Mouse (Mus musculus): ENCODE data around the gene Tmem56. TPM values are rescaled to one million over a fixed set of nuclear protein-coding genes. Genes with fewer than 3 reads are reported as not detected.

Gene Tmem56
- polyA plus RNA-seq, 1 experiment from 2014 or later, result 2.3 TPM

GRCm38 (mm10) chr3:121309896-121310714 is 27.2 kb upstream of the Tmem56 start:
- WGBS, result 89% methylated on average over 16 of the region's 16 CpGs
- Histone ChIP-seq H3K36me3 (0 out of 2 replicates have a peak, but pooled peaks cover 9% of the 10 kb centered on the region), H3K27me3 (replicated peaks) (no peaks in the 10 kb centered on the region), H3K9ac (no peak overlapping the region), H3K4me1 (replicated peaks) (peaks cover 4% of the 10 kb centered on the region; the same call in 1 of the 2 replicates), H3K4me3 (no peak overlapping the region), H3K9me3 (replicated peaks) (no peaks in the 10 kb centered on the region), H3K27ac (ENCODE audit: poor library complexity, severe bottlenecking) (no peak overlapping the region), H3K4me2 (no peak overlapping the region)
- ATAC-seq (ENCODE audit: insufficient number of reproducible peaks, low FRiP score), result no peak

GRCm38 (mm10) chr3:121309429-121309828 is 26.5 kb upstream of the Tmem56 start:
- Histone ChIP-seq H3K36me3 (0 out of 2 replicates have a peak, but pooled peaks cover 5% of the 10 kb centered on the region), H3K27me3 (replicated peaks) (no peaks in the 10 kb centered on the region), H3K4me2 (no peak overlapping the region), H3K4me1 (replicated peaks) (peaks cover 4% of the 10 kb centered on the region; the same call in 1 of the 2 replicates), H3K9ac (no peak overlapping the region), H3K27ac (ENCODE audit: poor library complexity, severe bottlenecking) (no peak overlapping the region), H3K4me3 (no peak overlapping the region), H3K9me3 (replicated peaks) (no peaks in the 10 kb centered on the region)
- 87% methylated on average over 4 of the region's 4 CpGs for WGBS
- no peak for ATAC-seq (ENCODE audit: insufficient number of reproducible peaks, low FRiP score)

GRCm38 (mm10) chr3:121308935-121309334 is 26.0 kb upstream of the Tmem56 start:
- no peaks in the 10 kb centered on the region for H3K27me3 ChIP-seq (replicated peaks)
- ATAC-seq (ENCODE audit: insufficient number of reproducible peaks, low FRiP score), result no peak
- 0 out of 2 replicates have a peak, but pooled peaks cover 5% of the 10 kb centered on the region for H3K36me3 ChIP-seq
- peaks cover 4% of the 10 kb centered on the region; the same call in 1 of the 2 replicates for H3K4me1 ChIP-seq (replicated peaks)
- H3K4me2 ChIP-seq, result no peak overlapping the region
- no peak overlapping the region for H3K27ac ChIP-seq (ENCODE audit: poor library complexity, severe bottlenecking)
- 89% methylated on average over 5 of the region's 5 CpGs for WGBS
- H3K9me3 ChIP-seq (replicated peaks), result no peaks in the 10 kb centered on the region
- no peak overlapping the region for H3K9ac ChIP-seq
- no peak overlapping the region for H3K4me3 ChIP-seq

DNA sequence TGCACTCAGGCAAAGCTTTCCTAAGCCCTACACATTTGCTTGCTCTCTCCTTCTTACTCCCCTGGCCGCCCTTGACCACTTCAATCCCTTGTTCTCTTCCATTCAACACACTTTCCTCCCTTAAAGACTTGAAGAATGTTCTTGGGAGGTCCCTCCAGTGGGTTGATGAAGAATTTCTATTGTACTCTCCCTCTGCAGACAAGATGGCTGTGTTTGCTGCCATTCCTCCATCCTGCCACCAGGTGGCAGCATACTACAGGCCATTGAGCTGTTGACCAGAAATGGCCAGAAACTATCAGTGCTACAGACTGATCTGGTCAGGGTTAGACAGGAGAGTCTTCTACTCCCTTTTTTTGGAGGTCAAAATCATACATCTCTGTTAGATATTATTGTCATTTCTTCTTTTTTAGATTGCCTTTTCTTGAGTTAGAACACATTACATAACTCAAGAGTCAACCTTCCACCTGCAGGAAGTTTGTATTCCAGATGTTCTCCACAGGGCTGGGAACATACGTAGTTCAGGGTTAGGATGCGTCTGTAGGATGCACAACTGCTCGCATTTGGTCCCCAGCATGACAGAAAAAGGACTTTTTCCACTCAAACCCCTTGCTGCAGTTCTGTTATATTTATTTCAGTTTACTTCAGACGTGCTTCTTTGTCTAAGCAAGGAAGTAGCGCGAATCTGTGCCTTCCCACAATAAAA is 24.8 kb upstream of the Tmem56 start:
- Histone ChIP-seq H3K9ac (no peak overlapping the region), H3K27ac (ENCODE audit: poor library complexity, severe bottlenecking) (no peak overlapping the region), H3K36me3 (0 out of 2 replicates have a peak, but pooled peaks cover 7% of the 10 kb centered on the region), H3K4me3 (no peak overlapping the region), H3K27me3 (replicated peaks) (no peaks in the 10 kb centered on the region), H3K9me3 (replicated peaks) (no peaks in the 10 kb centered on the region), H3K4me1 (replicated peaks) (0 out of 2 replicates have a peak, but pooled peaks cover 2% of the 10 kb centered on the region), H3K4me2 (no peak overlapping the region)
- WGBS, result 72% methylated on average over 7 of the region's 7 CpGs
- no peak; the same call in 1 of the 2 replicates for ATAC-seq (ENCODE audit: insufficient number of reproducible peaks, low FRiP score)

- no peaks in the 10 kb centered on the region for H3K9me3 ChIP-seq (replicated peaks)
- H3K4me3 ChIP-seq, result no peak overlapping the region
- H3K9ac ChIP-seq, result no peak overlapping the region
- H3K27ac ChIP-seq (ENCODE audit: poor library complexity, severe bottlenecking), result no peak overlapping the region
- ATAC-seq (ENCODE audit: insufficient number of reproducible peaks, low FRiP score), result no peak
- H3K27me3 ChIP-seq (replicated peaks), result no peaks in the 10 kb centered on the region
- no peak overlapping the region for H3K4me2 ChIP-seq
- WGBS, result 90% methylated on average over 7 of the region's 7 CpGs
- H3K36me3 ChIP-seq, result peaks cover 11% of the 10 kb centered on the region; the same call in 1 of the 2 replicates
- H3K4me1 ChIP-seq (replicated peaks), result 0 out of 2 replicates have a peak, but pooled peaks cover 2% of the 10 kb centered on the region
Measured at GRCm38 (mm10) chr3:121306641-121307040, 23.7 kb upstream of the Tmem56 start.

GRCm38 (mm10) chr3:121294200-121294599 is 11.3 kb upstream of the Tmem56 start:
- Histone ChIP-seq H3K36me3 (no peaks in the 10 kb centered on the region), H3K9ac (no peak overlapping the region), H3K27ac (ENCODE audit: poor library complexity, severe bottlenecking) (no peak overlapping the region), H3K4me3 (no peak overlapping the region), H3K4me2 (no peak overlapping the region), H3K27me3 (replicated peaks) (no peaks in the 10 kb centered on the region), H3K9me3 (replicated peaks) (no peaks in the 10 kb centered on the region), H3K4me1 (replicated peaks) (peaks cover 8% of the 10 kb centered on the region; the same call in 1 of the 2 replicates)
- 78% methylated on average over 2 of the region's 2 CpGs for WGBS
- no peak for ATAC-seq (ENCODE audit: insufficient number of reproducible peaks, low FRiP score)

DNA sequence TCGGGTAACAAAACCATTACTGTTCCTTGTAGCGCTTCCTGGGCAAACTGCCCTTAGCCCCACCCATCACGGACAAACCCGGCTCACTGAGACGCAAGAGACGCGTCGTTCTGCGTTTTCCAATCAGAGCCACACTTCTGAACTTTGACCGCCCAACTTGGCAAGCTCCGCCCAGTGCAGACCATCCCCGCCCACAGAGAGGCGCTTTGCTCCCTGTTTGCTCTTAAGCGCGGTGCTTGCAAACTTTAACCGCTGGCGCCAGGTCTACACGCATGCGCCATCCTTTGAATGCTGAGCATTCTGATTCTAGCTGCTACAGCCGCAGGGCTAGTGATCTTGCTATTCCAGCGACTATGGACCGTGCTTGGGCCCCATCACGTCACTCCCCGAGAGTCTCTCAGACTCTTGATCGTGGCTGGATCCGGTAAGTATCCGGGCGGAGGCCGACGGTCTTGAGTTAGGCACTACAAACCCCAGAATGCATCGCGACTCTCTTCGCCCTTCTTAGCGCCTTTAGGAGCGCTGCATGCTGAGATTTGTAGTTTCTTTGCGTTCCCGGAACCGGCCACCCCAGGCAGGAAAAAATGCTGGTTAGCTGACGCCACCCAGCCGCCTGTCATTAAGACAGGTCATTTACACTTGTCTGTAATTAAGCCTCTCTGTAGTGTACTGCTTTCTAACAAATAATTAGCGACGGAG is 8.8 kb upstream of the Tmem56 start, which contains the start of gene Alg14:
Gene Alg14, plus strand, starts transcription at position 214 of the 699 bp plus-strand sequence.
- Histone ChIP-seq H3K4me1 (replicated peaks) (peaks cover 8% of the 10 kb centered on the region; the same call in 1 of the 2 replicates), H3K27ac (ENCODE audit: poor library complexity, severe bottlenecking) (peak within 1 kb of the TSS; percentile 92), H3K4me2 (peak within 1 kb of the TSS; percentile 65), H3K27me3 (replicated peaks) (no peaks in the 10 kb centered on the region), H3K4me3 (peak within 1 kb of the TSS; percentile 56), H3K9me3 (replicated peaks) (no peaks in the 10 kb centered on the region), H3K36me3 (no peaks in the 10 kb centered on the region), H3K9ac (peak within 1 kb of the TSS; percentile 70)
- under 1% methylated on average over 42 of the region's 42 CpGs for WGBS
- peak; percentile 99 for ATAC-seq (ENCODE audit: insufficient number of reproducible peaks, low FRiP score)

DNA sequence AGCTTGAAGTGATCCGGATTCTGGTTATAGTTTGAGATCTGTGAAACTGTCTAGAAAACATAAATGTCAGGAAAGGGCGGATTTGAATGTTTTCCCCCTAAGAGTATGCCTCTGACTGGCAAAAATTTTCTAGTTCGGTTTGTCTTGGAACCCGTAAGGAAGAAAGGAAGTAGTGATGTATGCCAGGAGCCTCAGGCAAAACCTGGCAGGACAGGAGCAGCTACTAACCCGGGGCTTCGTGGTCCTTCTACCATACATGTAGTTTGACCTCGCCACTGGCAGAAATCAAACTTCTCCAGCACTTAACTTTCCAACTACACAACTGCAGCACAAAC is 8.3 kb upstream of the Tmem56 start:
- H3K4me2 ChIP-seq, result peak overlapping the region; percentile 65
- peak overlapping the region; percentile 92; the same call in 1 of the 2 replicates for H3K27ac ChIP-seq (ENCODE audit: poor library complexity, severe bottlenecking)
- H3K4me3 ChIP-seq, result peak overlapping the region; percentile 56
- H3K36me3 ChIP-seq, result no peaks in the 10 kb centered on the region
- no peaks in the 10 kb centered on the region for H3K27me3 ChIP-seq (replicated peaks)
- ATAC-seq (ENCODE audit: insufficient number of reproducible peaks, low FRiP score), result peak; percentile 7; the same call in 1 of the 2 replicates
- no peaks in the 10 kb centered on the region for H3K9me3 ChIP-seq (replicated peaks)
- peak overlapping the region; percentile 70 for H3K9ac ChIP-seq
- H3K4me1 ChIP-seq (replicated peaks), result peaks cover 8% of the 10 kb centered on the region; the same call in 1 of the 2 replicates
- WGBS, result 5% methylated on average over 7 of the region's 7 CpGs

- H3K27ac ChIP-seq (ENCODE audit: poor library complexity, severe bottlenecking), result peak overlapping the region; percentile 92; the same call in 1 of the 2 replicates
- H3K9me3 ChIP-seq (replicated peaks), result no peaks in the 10 kb centered on the region
- H3K9ac ChIP-seq, result peak overlapping the region; percentile 70
- peak overlapping the region; percentile 65 for H3K4me2 ChIP-seq
- no peaks in the 10 kb centered on the region for H3K36me3 ChIP-seq
- 66% methylated on average over 8 of the region's 8 CpGs for WGBS
- peaks cover 8% of the 10 kb centered on the region; the same call in 1 of the 2 replicates for H3K4me1 ChIP-seq (replicated peaks)
- H3K27me3 ChIP-seq (replicated peaks), result no peaks in the 10 kb centered on the region
- peak overlapping the region; percentile 56; the same call in 1 of the 2 replicates for H3K4me3 ChIP-seq
- ATAC-seq (ENCODE audit: insufficient number of reproducible peaks, low FRiP score), result no peak
Measured at GRCm38 (mm10) chr3:121290681-121291080, 7.8 kb upstream of the Tmem56 start.

GRCm38 (mm10) chr3:121287151-121287550 is 4.3 kb upstream of the Tmem56 start:
- Histone ChIP-seq H3K27me3 (replicated peaks) (no peaks in the 10 kb centered on the region), H3K4me1 (replicated peaks) (peaks cover 4% of the 10 kb centered on the region; the same call in 1 of the 2 replicates), H3K36me3 (no peaks in the 10 kb centered on the region), H3K9me3 (replicated peaks) (0 out of 2 replicates have a peak, but pooled peaks cover 3% of the 10 kb centered on the region), H3K9ac (no peak overlapping the region), H3K4me3 (no peak overlapping the region), H3K27ac (ENCODE audit: poor library complexity, severe bottlenecking) (no peak overlapping the region), H3K4me2 (no peak overlapping the region)
- ATAC-seq (ENCODE audit: insufficient number of reproducible peaks, low FRiP score), result no peak
- WGBS, result 94% methylated on average over 2 of the region's 2 CpGs

All from heart, embryonic 12.5 days (tissue).